Mouse (Mus musculus): Measurements from ENCODE around the gene Trpt1.
A peak's percentile ranks its signal among the peaks of the same experiment; 100 is the strongest.

The Trpt1 gene

GRCm38 (mm10) chr19:6992011-6992858 lies 3.7 kb upstream of the Trpt1 start, which contains the start of gene Dnajc4:
Dnajc4 (minus strand) TSS chr19:6992572.
- DNase-seq (ENCODE audit: low read depth, low spot score): peak; percentile 90

- DNase-seq (ENCODE audit: low read depth, low spot score): no peak
Measured at GRCm38 (mm10) chr19:6993011-6993770, 2.7 kb upstream of the Trpt1 start.

GRCm38 (mm10) chr19:6994002-6994401 lies 1.9 kb upstream of the Trpt1 start:
- DNase-seq (ENCODE audit: low read depth, low spot score): no peak

- DNase-seq (ENCODE audit: low read depth, low spot score): no peak
Measured at GRCm38 (mm10) chr19:6994489-6994888, 1.4 kb upstream of the Trpt1 start.

GRCm38 (mm10) chr19:6995255-6995991 lies 508 bp upstream of the Trpt1 start:
- no peak for DNase-seq (ENCODE audit: low read depth, low spot score)

GRCm38 (mm10) chr19:6997721-6998290 lies 1.9 kb downstream of the Trpt1 start:
- DNase-seq (ENCODE audit: low read depth, low spot score): no peak

GRCm38 (mm10) chr19:6999360-7000063 lies 3.6 kb downstream of the Trpt1 start:
- no peak for DNase-seq (ENCODE audit: low read depth, low spot score)

- DNase-seq (ENCODE audit: low read depth, low spot score): no peak
Measured at GRCm38 (mm10) chr19:7006892-7007593, 11.1 kb downstream of the Trpt1 start.

- no peak for DNase-seq (ENCODE audit: low read depth, low spot score)
Measured at GRCm38 (mm10) chr19:7012426-7012825, 16.5 kb downstream of the Trpt1 start.

- DNase-seq (ENCODE audit: low read depth, low spot score): no peak
Measured at GRCm38 (mm10) chr19:7013984-7014383, 18.1 kb downstream of the Trpt1 start.

GRCm38 (mm10) chr19:7014481-7015135 lies 18.7 kb downstream of the Trpt1 start:
- no peak for DNase-seq (ENCODE audit: low read depth, low spot score)

- no peak for DNase-seq (ENCODE audit: low read depth, low spot score)
Measured at GRCm38 (mm10) chr19:7017541-7018457, 21.9 kb downstream of the Trpt1 start.

GRCm38 (mm10) chr19:7018546-7018945 lies 22.6 kb downstream of the Trpt1 start:
- no peak for DNase-seq (ENCODE audit: low read depth, low spot score)

GRCm38 (mm10) chr19:7019191-7019590 lies 23.3 kb downstream of the Trpt1 start, which contains the start of gene Fermt3:
Fermt3 (minus strand) TSS chr19:7019469.
- no peak for DNase-seq (ENCODE audit: low read depth, low spot score)

- no peak for DNase-seq (ENCODE audit: low read depth, low spot score)
Measured at GRCm38 (mm10) chr19:7020224-7020641, 24.3 kb downstream of the Trpt1 start.

- DNase-seq (ENCODE audit: low read depth, low spot score): no peak
Measured at GRCm38 (mm10) chr19:7029531-7029930, 33.6 kb downstream of the Trpt1 start.

- no peak for DNase-seq (ENCODE audit: low read depth, low spot score)
Measured at GRCm38 (mm10) chr19:7034006-7034405, 38.1 kb downstream of the Trpt1 start.

GRCm38 (mm10) chr19:7039088-7039720 lies 43.3 kb downstream of the Trpt1 start:
- DNase-seq (ENCODE audit: low read depth, low spot score): no peak

Measured in brain, embryonic 18.5 days (tissue).